Mouse (Mus musculus): Measurements from ENCODE around the gene Gnat2.

Gnat2 gene

DNA sequence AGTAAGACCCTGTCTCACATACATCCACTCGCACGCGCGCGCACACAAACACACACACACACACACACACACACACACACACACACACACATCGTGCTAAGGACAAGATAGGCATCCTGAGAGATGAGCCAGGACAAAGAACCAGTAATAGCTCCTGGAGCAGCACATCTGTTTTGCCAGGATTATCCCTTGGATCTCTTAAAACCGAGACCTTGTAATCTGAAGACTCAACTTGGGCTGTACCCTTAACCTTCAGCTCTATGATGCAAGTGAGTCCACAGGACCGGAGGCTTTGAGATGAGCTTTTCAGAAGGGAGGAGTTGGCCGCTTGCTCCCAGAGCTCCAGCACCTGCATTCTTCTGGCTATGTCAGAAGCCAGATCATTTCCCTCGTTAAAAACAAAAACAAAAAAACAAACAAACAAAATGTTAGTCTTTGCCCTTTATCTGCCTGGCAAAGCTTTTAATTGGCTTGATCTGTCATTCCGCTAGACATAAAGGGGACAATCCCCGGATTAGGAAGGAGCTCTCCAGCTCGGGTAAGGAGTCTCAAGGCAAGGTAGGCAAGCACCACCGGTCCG is at the start of gene Gnat2:
Gnat2 (plus strand) TSS at position 254 of the 580 bp plus-strand sequence.
- DNase-seq (ENCODE audit: low spot score in 2 of 2): no peak

GRCm38 (mm10) chr3:108044394-108045140 is 48.0 kb upstream of the Gnat2 start, which contains the start of gene Gstm4:
TSS of gene Gstm4 (minus strand) at chr3:108044894.
- peak; percentile 83 to 87 for DNase-seq (ENCODE audit: low spot score in 2 of 2)

- DNase-seq (ENCODE audit: low spot score in 2 of 2): no peak
Observed at GRCm38 (mm10) chr3:108046944-108047655, 45.5 kb upstream of the Gnat2 start.

DNA sequence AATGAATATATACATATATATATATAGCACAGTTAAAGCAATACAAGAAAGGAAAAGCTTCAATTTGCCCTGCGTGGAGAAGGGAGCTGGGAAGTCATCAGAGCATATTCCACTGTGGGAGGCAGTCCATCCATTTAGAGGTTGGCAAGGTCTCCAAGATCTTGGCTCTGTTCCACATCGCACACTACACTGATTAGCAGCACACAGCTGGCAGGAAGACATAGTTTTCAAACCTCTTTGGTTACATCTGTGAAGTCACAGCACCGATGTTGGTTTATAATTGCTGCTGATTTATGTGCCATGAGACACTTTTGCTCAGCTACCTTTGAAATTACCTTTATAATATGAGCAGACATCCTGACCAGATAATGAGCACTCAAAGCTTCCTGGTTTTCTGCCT is 44.3 kb upstream of the Gnat2 start:
- DNase-seq (ENCODE audit: low spot score in 2 of 2): no peak

- DNase-seq (ENCODE audit: low spot score in 2 of 2): no peak
Observed at GRCm38 (mm10) chr3:108050493-108050892, 42.1 kb upstream of the Gnat2 start.

DNA sequence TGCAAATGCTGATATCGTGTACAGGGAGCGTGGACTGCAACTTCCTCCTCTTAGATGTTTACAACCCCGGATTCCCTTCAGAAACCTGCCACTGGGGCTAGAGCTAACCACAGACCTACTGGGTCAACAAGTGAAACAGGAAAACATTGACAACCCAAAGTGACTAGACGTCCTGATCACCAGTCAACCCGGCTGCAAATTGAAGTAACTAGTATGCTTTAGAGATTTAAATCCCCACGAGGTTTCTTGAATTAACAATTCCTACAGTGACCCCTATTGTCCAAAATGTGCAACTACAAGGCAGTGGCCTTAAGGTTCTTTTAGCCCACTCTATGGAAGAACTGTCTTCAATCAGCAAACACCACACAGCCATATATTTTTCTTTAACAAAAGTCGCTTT is 31.2 kb upstream of the Gnat2 start:
- no peak for DNase-seq (ENCODE audit: low spot score in 2 of 2)

DNA sequence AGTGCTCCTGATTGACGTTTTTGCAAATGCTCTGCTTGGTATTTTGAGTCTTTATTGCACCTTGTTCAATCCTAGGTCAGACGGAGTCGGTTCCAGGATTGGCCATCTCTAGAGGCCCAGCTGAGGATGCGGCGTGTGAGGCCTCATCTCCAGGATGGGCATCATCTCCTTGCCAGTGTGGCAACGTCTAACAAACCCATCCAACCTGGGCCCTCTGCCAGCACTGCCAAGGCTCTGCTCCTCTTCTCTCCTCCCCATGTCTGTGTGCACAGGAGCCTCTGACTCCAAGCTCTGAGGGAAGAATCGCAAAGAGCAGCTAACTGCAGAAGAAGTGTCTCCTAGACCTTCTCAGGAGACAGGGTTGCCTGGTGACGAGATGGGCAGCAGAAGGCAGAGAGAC is 29.9 kb upstream of the Gnat2 start:
- DNase-seq (ENCODE audit: low spot score in 2 of 2): no peak

DNA sequence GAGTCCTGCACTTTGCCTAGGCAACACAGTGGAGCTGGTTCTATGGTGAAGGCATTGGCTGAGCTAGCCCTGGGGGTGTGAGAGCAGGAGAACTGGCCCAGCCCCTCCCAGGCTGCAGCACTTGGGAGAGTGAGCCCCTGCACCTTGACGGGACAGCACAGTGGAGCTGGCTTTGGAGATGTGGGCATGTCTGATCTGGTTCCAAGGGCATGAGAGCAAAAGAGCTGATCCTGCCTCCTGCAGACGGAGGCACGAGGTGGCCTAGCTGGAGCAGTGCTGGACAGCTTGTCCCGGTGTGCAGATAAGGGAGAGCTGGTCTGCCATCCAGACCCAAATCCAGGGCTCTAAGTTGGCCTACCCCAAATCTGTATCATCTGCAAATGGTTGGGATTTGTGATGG is 27.9 kb upstream of the Gnat2 start:
- no peak for DNase-seq (ENCODE audit: low spot score in 2 of 2)

- DNase-seq (ENCODE audit: low spot score in 2 of 2): no peak
Observed at GRCm38 (mm10) chr3:108065551-108065950, 27.0 kb upstream of the Gnat2 start.

DNA sequence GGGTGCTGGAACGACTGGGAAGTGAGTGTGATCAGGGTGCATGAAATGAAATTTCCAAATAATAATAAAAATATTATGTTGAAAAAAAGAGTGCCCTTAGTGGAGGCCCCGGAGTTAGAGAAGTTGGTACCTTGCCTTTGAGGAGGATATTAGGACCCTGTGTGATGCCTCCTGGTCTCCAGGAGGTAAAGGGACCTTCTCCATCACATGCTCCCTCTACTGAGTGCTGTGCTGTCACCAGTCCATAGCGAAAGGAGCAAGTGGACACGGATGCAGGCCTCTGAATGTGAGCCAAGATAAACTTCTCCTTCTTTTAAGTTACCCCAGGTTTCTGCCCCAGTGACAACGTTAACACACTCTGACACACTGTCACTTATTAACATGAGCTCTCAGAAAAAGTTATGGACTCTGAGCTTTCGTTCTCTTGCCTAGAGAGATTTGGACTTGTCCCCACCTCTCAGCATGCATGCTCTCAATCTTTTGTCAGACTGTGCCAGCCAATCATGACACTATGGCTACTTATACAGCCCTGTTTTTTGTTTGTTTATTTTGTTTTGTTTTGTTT is 25.1 kb upstream of the Gnat2 start:
- no peak for DNase-seq (ENCODE audit: low spot score in 2 of 2)

GRCm38 (mm10) chr3:108068826-108069225 is 23.8 kb upstream of the Gnat2 start:
- DNase-seq (ENCODE audit: low spot score in 2 of 2): no peak

- DNase-seq (ENCODE audit: low spot score in 2 of 2): peak in 1 of 2 experiments; percentile 53
Observed at GRCm38 (mm10) chr3:108069231-108069870, 23.2 kb upstream of the Gnat2 start.

- peak in 1 of 2 experiments; percentile 57 for DNase-seq (ENCODE audit: low spot score in 2 of 2)
Observed at GRCm38 (mm10) chr3:108070295-108071293, 22.0 kb upstream of the Gnat2 start.

DNA sequence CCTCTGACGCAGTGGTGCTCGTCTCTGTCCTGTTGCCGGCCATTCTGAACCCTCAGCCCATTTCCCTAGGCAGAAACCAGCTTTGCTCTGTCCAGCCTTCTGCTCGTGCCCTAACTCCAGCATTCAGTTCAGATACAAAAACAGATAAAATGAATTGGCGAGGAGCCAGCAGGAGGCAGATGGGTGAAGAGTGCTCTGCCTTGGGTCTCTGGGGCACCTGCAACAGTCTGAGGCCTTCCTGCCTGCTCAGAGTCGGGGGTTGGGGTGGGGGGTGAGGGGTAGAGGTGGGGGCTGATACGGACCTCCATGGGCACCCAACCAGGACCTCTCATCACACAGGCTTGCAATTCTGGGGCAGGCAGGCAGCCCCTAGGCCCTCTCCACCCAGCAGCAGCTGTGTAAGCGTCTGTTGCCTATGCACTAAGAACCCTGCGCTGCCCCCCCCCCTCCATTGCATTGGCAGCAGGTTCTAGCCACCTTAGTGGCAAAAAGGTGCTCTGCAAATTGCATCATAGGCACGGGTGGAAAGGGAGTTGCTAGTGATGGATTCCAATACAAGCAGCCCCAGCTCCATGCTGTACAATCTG is 19.5 kb upstream of the Gnat2 start:
- no peak for DNase-seq (ENCODE audit: low spot score in 2 of 2)

- no peak for DNase-seq (ENCODE audit: low spot score in 2 of 2)
Observed at GRCm38 (mm10) chr3:108076836-108077235, 15.8 kb upstream of the Gnat2 start.

DNA sequence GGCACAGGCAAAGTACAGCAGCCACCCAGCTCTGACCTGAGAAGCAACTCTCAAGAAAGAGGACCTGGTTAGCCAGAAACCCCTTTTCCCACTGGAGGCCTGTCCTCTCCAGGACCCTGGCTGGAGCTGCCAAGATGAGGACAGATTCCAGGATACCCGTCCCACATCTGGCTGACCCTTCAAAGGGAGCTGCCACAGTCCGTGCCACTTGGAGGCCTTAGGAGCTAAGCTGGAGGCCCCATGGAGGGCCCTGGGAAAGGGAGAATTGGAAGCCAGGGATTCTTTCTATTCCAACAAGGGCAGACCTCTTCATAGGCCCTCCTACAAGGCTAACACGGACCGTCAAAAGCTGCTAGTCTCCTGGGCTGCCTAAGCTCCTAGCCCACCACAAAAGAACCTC is 10.9 kb upstream of the Gnat2 start:
- DNase-seq (ENCODE audit: low spot score in 2 of 2): no peak

DNA sequence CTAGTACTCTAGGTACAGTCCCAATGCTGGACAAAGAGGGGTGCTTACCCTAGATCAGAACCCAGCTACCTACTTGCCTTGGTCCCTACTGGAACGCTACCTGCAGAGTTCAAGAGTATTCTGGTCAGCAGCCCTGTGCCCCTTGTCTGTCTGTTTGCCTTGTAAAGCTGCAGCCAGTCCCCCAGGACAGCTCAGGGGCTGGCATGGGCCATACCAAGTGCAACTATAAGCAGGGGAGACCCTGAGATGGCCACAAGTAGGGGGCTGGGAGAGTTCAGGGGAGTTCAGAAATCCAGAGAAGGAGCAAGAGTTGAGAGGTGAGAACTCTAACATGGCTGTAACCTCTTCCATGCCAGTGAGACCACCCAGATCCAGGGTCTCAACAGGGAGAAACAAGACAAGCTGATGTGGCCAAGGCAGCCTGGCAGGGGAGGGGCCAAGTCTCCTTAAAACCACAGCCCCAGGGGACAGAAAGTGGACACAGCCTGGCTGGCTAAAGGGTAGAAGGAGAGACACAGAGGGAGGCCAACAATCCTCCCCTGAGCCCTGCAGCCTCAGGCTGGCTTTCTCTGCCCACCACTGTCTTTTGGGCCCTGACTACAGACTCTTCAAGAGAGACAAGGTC is 10.2 kb upstream of the Gnat2 start:
- no peak for DNase-seq (ENCODE audit: low spot score in 2 of 2)

GRCm38 (mm10) chr3:108083161-108083560 is 9.4 kb upstream of the Gnat2 start:
- DNase-seq (ENCODE audit: low spot score in 2 of 2): no peak

- no peak for DNase-seq (ENCODE audit: low spot score in 2 of 2)
Observed at GRCm38 (mm10) chr3:108083904-108084407, 8.6 kb upstream of the Gnat2 start.

All from urinary bladder, postnatal 4 days (tissue).